ENCODE assay signal across 8 mouse cellular contexts in genomic region chr9:21030055-21030600, GRCm38 (mm10). TPM values are rescaled to one million over a fixed set of nuclear protein-coding genes. Genes with fewer than 3 reads are reported as not detected.
DNase-seq lines count a peak whose midpoint lies in the region; ATAC-seq and TF ChIP-seq lines count a peak whose summit lies in the region.

No protein-coding gene starts in this region.

- H3K4me1 ChIP-seq in kidney, embryonic 15.5 days = peaks cover 57% of the 10 kb centered on the region
- H3K4me1 ChIP-seq in brown adipose tissue, adult 24 weeks (ENCODE audit: control insufficient read depth, insufficient read depth, insufficient read length, low read length) = peaks cover 9% of the 10 kb centered on the region
- peaks cover 25% of the 10 kb centered on the region for H3K4me1 ChIP-seq in hindbrain, postnatal 0 days (ENCODE audit: insufficient read depth, low read length)
- peaks cover 33% of the 10 kb centered on the region for H3K4me1 ChIP-seq in midbrain, embryonic 16.5 days (ENCODE audit: control insufficient read depth, insufficient read depth, low read length)

- no peak for DNase-seq in kidney, adult 11 months
- DNase-seq in hindbrain, postnatal 0 days (ENCODE audit: low spot score) = no peak
- DNase-seq in left cerebral cortex, adult 8-10 months (ENCODE audit: low spot score in 2 of 2) = no peak
- no peak for DNase-seq in gastrocnemius, postnatal 10 days
- no peak for DNase-seq in adrenal gland, adult 18-20 months (ENCODE audit: low spot score in 2 of 2)

- no peak overlapping the region for H3K9ac ChIP-seq in kidney, embryonic 15.5 days
- no peak overlapping the region for H3K9ac ChIP-seq in hindbrain, postnatal 0 days (replicated peaks; ENCODE audit: low read length)
- no peak overlapping the region for H3K9ac ChIP-seq in midbrain, embryonic 16.5 days (ENCODE audit: low read depth, low read length)

- H3K4me3 ChIP-seq in kidney, embryonic 15.5 days (replicated peaks) = peak overlapping the region; percentile 58
- peak overlapping the region; percentile 43 for H3K4me3 ChIP-seq in brown adipose tissue, adult 24 weeks (ENCODE audit: insufficient read depth, low read depth, low read length)
- no peak overlapping the region for H3K4me3 ChIP-seq in hindbrain, postnatal 0 days (ENCODE audit: low read length)
- peak overlapping the region; percentile 54 for H3K4me3 ChIP-seq in midbrain, embryonic 16.5 days (ENCODE audit: low read depth, low read length)

- peaks cover 66% of the 10 kb centered on the region for H3K27me3 ChIP-seq in kidney, embryonic 15.5 days
- peaks cover 34% of the 10 kb centered on the region for H3K27me3 ChIP-seq in hindbrain, postnatal 0 days (ENCODE audit: insufficient read depth, low read length)
- peaks cover 52% of the 10 kb centered on the region for H3K27me3 ChIP-seq in midbrain, embryonic 16.5 days (ENCODE audit: control insufficient read depth, insufficient read depth, low read depth, low read length)

- ATAC-seq in kidney, embryonic 15.5 days (replicated peaks; ENCODE audit: low FRiP score) = no peak
- ATAC-seq in hindbrain, postnatal 0 days = no peak
- no peak for ATAC-seq in midbrain, embryonic 16.5 days

- no peaks in the 10 kb centered on the region for H3K36me3 ChIP-seq in kidney, embryonic 15.5 days
- no peaks in the 10 kb centered on the region for H3K36me3 ChIP-seq in hindbrain, postnatal 0 days (ENCODE audit: insufficient read depth, low read length)
- no peaks in the 10 kb centered on the region for H3K36me3 ChIP-seq in midbrain, embryonic 16.5 days (ENCODE audit: control insufficient read depth, insufficient read depth, low read length)

- H3K9me3 ChIP-seq in kidney, embryonic 15.5 days (replicated peaks) = no peaks in the 10 kb centered on the region
- no peaks in the 10 kb centered on the region for H3K9me3 ChIP-seq in hindbrain, postnatal 0 days (ENCODE audit: low read length)
- no peaks in the 10 kb centered on the region for H3K9me3 ChIP-seq in midbrain, embryonic 16.5 days (replicated peaks; ENCODE audit: control insufficient read depth, low read length, poor library complexity, severe bottlenecking)

- 23% methylated on average over 22 of the region's 22 CpGs for WGBS in kidney, embryonic 15.5 days
- 26% methylated on average over 22 of the region's 22 CpGs for WGBS in hindbrain, postnatal 0 days
- WGBS in midbrain, embryonic 16.5 days = 19% methylated on average over 22 of the region's 22 CpGs

- peak overlapping the region; percentile 98 for H3K4me2 ChIP-seq in kidney, embryonic 15.5 days
- peak overlapping the region; percentile 98; the same call in 1 of the 2 replicates for H3K4me2 ChIP-seq in hindbrain, postnatal 0 days (ENCODE audit: low read depth, low read length)
- no peak overlapping the region for H3K4me2 ChIP-seq in midbrain, embryonic 16.5 days (ENCODE audit: low read length)

- H3K27ac ChIP-seq in kidney, embryonic 15.5 days = no peak overlapping the region
- no peak overlapping the region for H3K27ac ChIP-seq in brown adipose tissue, adult 24 weeks (replicated peaks; ENCODE audit: low read depth, low read length)
- H3K27ac ChIP-seq in hindbrain, postnatal 0 days = no peak overlapping the region
- no peak overlapping the region for H3K27ac ChIP-seq in midbrain, embryonic 16.5 days (ENCODE audit: low read length)

- TF ChIP-seq CTCF in hindbrain, postnatal 0 days (IDR thresholded peaks at IDR 0.05; ENCODE audit: low read depth) = no peak

RNA-seq across cellular contexts. Expression of gene Icam4, which starts 1.0 kb away (rescaled TPM):
- polyA plus RNA-seq in kidney, embryonic 15.5 days (2015; fragmentation: Nextera tagmentation; extraction: Ambion mirVana) = 2.0 and 2.7 TPM in 2 replicates
- polyA plus RNA-seq in brown adipose tissue, adult 24 weeks (2012; ENCODE audit: insufficient read depth, insufficient read length, missing spikeins) = not detected in 2 replicates
- total RNA-seq in hindbrain, postnatal 0 days (2014; rRNA removed) = not detected in 2 replicates
- 0.15 TPM in 1 of 2 replicates, not detected in the other for polyA plus RNA-seq in hindbrain, postnatal 0 days (2015; fragmentation: Nextera tagmentation; extraction: Ambion mirVana)
- polyA plus RNA-seq in midbrain, embryonic 16.5 days (2015; fragmentation: Nextera tagmentation; extraction: Ambion mirVana) = 0.24 TPM in 1 of 2 replicates, not detected in the other
- 1 to 10 TPM; 1.5 to 2.3 (median 1.8) TPM for total RNA-seq in left cerebral cortex, adult 8-10 months (2022)
- under 1 TPM in 1 of 2 experiments, not detected in 1; 0.70 TPM for total RNA-seq in gastrocnemius, postnatal 10 days (2021)
- total RNA-seq in adrenal gland, adult 18-20 months (2021) = 1 to 10 TPM; 1.2 to 4.8 TPM

RNA-seq across cellular contexts. Expression of gene Icam5, which starts 1.7 kb away (rescaled TPM):
- 0.18 and 0.38 TPM in 2 replicates for polyA plus RNA-seq in kidney, embryonic 15.5 days (2015; fragmentation: Nextera tagmentation; extraction: Ambion mirVana)
- polyA plus RNA-seq in brown adipose tissue, adult 24 weeks (2012; ENCODE audit: insufficient read depth, insufficient read length, missing spikeins) = not detected in 2 replicates
- total RNA-seq in hindbrain, postnatal 0 days (2014; rRNA removed) = 9.1 and 9.7 TPM in 2 replicates
- 3.6 and 3.7 TPM in 2 replicates for polyA plus RNA-seq in hindbrain, postnatal 0 days (2015; fragmentation: Nextera tagmentation; extraction: Ambion mirVana)
- polyA plus RNA-seq in midbrain, embryonic 16.5 days (2015; fragmentation: Nextera tagmentation; extraction: Ambion mirVana) = 2.2 and 2.5 TPM in 2 replicates
- 100 to 1,000 TPM; 194 to 206 (median 202) TPM for total RNA-seq in left cerebral cortex, adult 8-10 months (2022)
- under 1 TPM; 0.14 to 0.25 TPM for total RNA-seq in gastrocnemius, postnatal 10 days (2021)
- under 1 TPM; 0.13 to 0.23 TPM for total RNA-seq in adrenal gland, adult 18-20 months (2021)

RNA-seq across cellular contexts. Expression of gene Icam1, which starts 14.3 kb away (rescaled TPM):
- polyA plus RNA-seq in kidney, embryonic 15.5 days (2015; fragmentation: Nextera tagmentation; extraction: Ambion mirVana) = 10.8 and 13.7 TPM in 2 replicates
- polyA plus RNA-seq in brown adipose tissue, adult 24 weeks (2012; ENCODE audit: insufficient read depth, insufficient read length, missing spikeins) = 2.3 and 3.1 TPM in 2 replicates
- total RNA-seq in hindbrain, postnatal 0 days (2014; rRNA removed) = 4.3 and 5.0 TPM in 2 replicates
- 3.8 and 4.4 TPM in 2 replicates for polyA plus RNA-seq in hindbrain, postnatal 0 days (2015; fragmentation: Nextera tagmentation; extraction: Ambion mirVana)
- polyA plus RNA-seq in midbrain, embryonic 16.5 days (2015; fragmentation: Nextera tagmentation; extraction: Ambion mirVana) = 3.0 and 3.1 TPM in 2 replicates
- 1 to 10 TPM; 2.2 to 4.8 (median 4.1) TPM for total RNA-seq in left cerebral cortex, adult 8-10 months (2022)
- total RNA-seq in gastrocnemius, postnatal 10 days (2021) = 1 to 10 TPM; 3.8 to 5.6 TPM
- total RNA-seq in adrenal gland, adult 18-20 months (2021) = 10 to 100 TPM in 1 of 2 experiments, 1 to 10 TPM in 1; 9.0 to 31.8 TPM

RNA-seq across cellular contexts. Expression of gene Mrpl4, which starts 27.6 kb away (rescaled TPM):
- polyA plus RNA-seq in kidney, embryonic 15.5 days (2015; fragmentation: Nextera tagmentation; extraction: Ambion mirVana) = 140 and 143 TPM in 2 replicates
- 140 and 185 TPM in 2 replicates for polyA plus RNA-seq in brown adipose tissue, adult 24 weeks (2012; ENCODE audit: insufficient read depth, insufficient read length, missing spikeins)
- total RNA-seq in hindbrain, postnatal 0 days (2014; rRNA removed) = 104 and 107 TPM in 2 replicates
- polyA plus RNA-seq in hindbrain, postnatal 0 days (2015; fragmentation: Nextera tagmentation; extraction: Ambion mirVana) = 117 and 124 TPM in 2 replicates
- 101 and 104 TPM in 2 replicates for polyA plus RNA-seq in midbrain, embryonic 16.5 days (2015; fragmentation: Nextera tagmentation; extraction: Ambion mirVana)
- total RNA-seq in left cerebral cortex, adult 8-10 months (2022) = 10 to 100 TPM; 55.3 to 68.0 (median 56.9) TPM
- 10 to 100 TPM; 48.4 to 49.1 TPM for total RNA-seq in gastrocnemius, postnatal 10 days (2021)
- total RNA-seq in adrenal gland, adult 18-20 months (2021) = 100 to 1,000 TPM; 122 to 124 TPM

RNA-seq across cellular contexts. Expression of gene Zglp1, which starts 36.8 kb away (rescaled TPM):
- polyA plus RNA-seq in kidney, embryonic 15.5 days (2015; fragmentation: Nextera tagmentation; extraction: Ambion mirVana) = 1.6 and 1.8 TPM in 2 replicates
- polyA plus RNA-seq in brown adipose tissue, adult 24 weeks (2012; ENCODE audit: insufficient read depth, insufficient read length, missing spikeins) = not detected in 2 replicates
- total RNA-seq in hindbrain, postnatal 0 days (2014; rRNA removed) = 1.1 and 2.2 TPM in 2 replicates
- polyA plus RNA-seq in hindbrain, postnatal 0 days (2015; fragmentation: Nextera tagmentation; extraction: Ambion mirVana) = 0.16 TPM in 1 of 2 replicates, not detected in the other
- polyA plus RNA-seq in midbrain, embryonic 16.5 days (2015; fragmentation: Nextera tagmentation; extraction: Ambion mirVana) = 0.78 and 1.6 TPM in 2 replicates
- 1 to 10 TPM in 2 of 4 experiments, not detected in 2; 1.1 to 1.7 TPM for total RNA-seq in left cerebral cortex, adult 8-10 months (2022)
- not detected for total RNA-seq in gastrocnemius, postnatal 10 days (2021)
- not detected for total RNA-seq in adrenal gland, adult 18-20 months (2021)

Comparison
In these comparisons a context has a peak if more than half of its experiments do, and no peak if none do; other contexts are left out.
1. RNA of gene Icam5, which starts 1.7 kb away (total RNA-seq): 194 to 206 TPM in left cerebral cortex, adult 8-10 months; 9.1 to 9.7 TPM in hindbrain, postnatal 0 days, 0.14 to 0.25 TPM in gastrocnemius, postnatal 10 days and 0.13 to 0.23 TPM in adrenal gland, adult 18-20 months; every median in the first group is over 10 times any median in the second.